Mouse (Mus musculus): ENCODE results near the gene Lgals8.
"Not testable (repeated sequence)": the region's sequence is repeated elsewhere in the genome, so short reads cannot be mapped to it uniquely, and the experiment has no call there.

Lgals8 gene

DNA sequence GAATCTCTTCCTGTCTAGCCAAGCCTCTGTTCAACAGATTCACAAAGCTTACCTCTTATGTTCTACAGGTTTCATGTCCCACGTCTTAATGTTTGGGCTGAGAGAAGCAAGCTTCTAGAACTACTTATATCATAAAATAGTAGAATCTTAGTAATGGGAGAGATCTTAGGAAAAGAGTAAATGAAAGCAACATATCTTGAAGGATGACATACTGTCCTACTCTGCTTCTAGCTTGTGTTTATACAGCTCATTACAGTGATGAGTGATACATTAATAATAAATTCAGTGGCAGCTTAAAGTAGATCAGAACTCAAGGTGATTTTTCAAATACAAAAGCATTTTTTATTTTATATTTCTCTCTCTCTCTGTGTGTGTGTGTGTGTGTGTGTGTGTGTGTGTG lies at the start of gene Lgals8:
TSS of gene Lgals8 (minus strand) at position 101 of the 400 bp plus-strand sequence.
- DNase-seq = no peak

DNA sequence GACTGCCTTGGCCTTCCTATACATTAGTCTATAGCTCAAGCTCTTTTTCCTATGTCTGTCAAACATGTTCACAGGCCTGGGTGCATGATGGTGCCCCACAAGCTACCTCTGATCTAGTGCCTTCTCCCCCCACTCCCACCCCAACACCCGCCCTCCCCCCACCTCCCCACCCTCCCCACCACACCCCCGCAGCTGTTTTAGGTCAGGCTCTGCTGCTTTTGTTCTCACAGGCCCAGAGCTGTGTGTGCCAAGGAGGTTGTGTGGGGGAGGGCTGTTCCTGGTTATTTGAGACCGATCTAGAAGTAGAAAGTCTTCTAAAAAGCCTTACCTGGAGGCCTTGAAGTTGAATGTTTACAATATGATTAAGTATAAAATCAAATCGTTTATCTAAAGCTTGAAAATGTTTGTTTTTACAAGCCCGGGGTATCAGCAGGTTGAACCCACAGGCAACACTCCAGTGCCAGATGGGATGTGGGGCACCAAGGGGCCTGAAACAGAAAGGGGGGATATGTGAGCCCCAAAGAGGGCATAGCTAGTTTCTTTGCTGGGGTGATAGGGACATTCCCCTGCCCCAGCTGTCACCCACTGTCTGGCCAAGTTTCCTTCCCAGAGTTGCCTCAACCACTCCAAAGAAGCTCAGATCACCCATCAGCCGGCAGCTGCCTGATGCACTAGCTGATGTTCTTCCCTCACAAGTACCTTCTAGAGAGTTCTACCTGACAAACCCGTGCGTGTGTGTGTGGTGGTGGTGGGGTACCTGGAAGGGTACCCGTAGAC lies 46.6 kb upstream of the Lgals8 start:
- DNase-seq = no peak

DNA sequence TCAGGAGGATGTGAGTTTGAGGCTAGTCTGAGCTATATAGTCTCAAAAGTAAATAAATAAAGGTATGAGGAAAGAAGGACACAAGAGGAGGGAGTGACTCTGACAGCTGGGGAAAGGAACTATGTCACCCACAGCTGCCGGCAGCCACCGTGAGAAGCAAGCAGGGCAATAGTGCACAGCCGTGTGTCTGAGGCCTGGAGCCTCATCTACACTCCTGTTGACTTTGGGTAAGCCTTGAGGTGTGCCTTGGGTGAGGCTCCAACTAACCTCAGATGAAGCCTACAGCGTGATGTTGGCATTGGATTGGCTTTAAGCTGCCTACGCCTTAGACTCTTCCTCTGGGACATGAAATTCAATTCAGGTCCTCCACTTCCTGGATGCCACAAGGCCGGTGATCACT lies 45.3 kb upstream of the Lgals8 start:
- DNase-seq = no peak

DNA sequence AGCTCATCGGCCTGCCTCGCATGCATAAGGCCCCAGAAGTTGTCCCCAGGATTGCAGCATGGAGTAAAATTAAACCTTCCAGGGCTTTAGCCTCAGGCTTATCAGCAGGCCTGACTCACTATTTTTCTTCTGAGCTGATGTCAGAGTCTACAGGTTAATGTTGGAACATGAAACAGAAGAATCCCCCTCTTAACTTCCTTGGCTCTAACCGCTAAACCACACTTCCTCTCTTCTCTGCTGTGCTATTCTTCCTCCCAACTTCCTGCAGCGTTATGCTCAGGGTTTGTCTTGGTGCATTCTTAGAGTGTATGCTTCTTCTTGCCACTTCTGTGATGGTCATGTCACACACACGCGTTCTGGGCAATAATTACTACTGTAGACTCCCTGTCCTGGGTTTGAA lies 42.7 kb upstream of the Lgals8 start:
- no peak for DNase-seq

DNA sequence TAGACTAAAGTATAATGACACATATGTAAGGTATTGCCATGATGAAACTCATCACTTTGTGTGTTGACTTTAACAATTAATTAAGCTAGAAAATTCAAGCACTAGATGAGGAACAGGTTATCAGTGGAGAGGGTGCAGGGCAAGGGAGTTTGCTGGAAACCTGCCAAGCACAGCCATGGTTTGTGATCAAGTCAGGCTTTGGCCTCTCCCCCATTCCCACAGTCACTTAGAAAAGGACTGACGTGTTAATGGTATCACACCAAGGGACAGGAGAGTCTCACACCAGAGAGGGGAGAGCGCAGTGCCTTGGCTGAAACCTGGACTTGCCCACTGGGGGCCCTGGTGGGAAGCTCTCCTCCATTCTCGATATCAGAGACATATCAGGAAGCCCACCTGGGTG lies 40.6 kb upstream of the Lgals8 start:
- DNase-seq = peak; percentile 9

DNA sequence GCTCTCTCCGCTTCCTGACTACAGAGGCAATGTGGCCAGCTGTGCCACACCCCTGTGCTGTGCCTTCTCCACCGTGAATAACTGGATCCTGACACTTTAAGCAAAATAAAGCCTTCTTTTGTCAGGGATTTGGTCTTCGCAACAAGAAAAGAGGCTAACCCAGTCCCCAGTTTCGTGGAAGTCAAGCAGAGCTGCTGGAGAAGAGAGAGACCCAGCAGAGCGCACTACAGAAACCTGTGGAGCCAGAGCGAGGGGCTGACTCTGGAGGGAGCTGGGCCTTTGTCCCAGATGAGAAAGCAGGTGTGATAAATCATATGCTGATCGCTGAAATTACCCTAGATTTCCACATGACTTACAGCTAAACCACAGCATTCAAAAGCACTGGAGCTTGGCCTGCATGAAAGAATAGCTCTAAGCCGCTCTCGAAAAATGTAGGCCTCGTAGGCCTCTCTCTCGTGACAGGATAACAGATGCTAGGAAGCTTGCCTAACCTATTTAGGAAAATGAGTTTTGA lies 38.6 kb upstream of the Lgals8 start:
- DNase-seq = no peak

DNA sequence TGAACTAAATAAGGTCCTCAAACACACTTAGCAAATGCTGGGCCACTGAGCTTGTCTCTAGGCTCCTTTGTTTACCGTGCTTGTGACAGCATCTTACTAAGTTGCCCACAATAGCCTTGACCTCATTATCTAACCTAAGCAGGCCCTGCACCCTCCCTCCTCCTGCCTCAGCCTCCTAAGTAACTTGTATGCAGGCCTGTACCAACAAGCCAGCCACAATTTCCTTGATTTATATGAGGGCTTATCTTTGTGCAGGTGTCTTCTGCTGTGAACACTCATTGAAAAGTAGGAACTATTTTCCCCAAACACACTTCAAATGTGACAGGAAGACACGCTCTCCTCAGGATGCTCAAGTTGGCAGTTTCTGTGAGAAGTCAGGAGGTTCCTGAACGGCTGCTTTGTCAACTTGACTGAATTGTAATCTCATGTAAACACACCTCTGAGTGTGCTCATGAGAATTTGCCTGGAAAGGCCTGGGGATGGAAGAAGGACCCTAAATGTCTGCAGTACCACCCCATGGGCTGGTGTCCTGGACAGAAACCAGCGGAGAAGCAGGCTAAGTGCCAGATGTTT lies 38.0 kb upstream of the Lgals8 start:
- peak in 1 of 2 experiments; percentile 5 for DNase-seq

DNA sequence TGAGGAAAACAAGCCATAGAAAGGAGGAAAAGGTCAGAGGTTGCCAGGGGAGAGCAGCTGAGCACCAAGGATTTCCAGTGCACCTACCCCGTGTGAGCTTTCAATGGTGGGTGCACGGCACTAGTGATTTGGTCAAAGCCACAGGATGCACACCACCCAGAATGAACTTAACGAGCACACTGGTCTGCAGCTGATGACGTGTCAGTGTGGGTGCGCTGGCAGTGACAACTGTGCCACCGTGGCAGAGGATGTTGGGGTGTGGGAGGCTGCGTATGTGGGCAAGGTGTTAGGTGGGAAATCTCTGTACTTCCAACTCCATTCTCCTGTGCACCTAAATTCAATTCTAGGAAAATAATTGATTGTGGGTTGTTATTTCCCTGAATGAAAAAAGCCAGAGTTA lies 34.4 kb upstream of the Lgals8 start:
- DNase-seq = no peak

DNA sequence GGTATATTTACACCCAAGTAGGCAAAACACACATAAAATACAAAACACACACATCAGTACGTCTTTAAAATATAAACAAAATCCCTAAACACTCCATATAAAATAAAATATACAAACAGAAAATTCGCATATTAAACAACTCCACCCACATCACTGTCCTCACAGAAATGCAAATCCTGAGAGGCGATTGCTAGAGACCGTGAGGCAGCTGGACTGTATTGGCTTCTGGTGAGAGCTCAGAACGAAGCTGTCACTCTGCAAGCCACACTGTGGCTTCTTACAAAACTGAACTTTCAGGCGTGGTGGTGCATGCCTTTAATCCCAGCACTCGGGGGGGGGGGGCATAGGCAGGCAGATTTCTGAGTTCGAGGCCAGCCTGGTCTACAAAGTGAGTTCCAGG lies 33.1 kb upstream of the Lgals8 start:
- no peak for DNase-seq

DNA sequence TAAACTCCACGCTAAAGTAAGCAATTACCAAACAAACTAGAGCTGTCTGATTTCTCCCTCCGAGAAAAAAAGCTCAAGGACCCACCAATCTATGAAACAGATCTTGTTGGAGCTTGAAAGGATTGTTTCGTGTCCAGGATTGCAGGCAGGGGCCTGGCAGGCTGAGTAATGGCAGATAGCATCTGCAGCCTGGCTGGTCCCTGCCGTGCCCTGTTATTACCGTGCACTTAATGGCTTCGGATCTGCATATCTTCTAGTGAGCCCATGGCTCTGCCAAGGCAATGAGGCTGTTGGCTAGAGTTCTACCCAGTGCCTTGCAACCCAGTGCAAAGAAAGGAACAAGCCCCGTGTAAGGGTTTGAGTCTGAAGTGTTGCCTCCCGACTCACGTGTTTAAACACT lies 30.0 kb upstream of the Lgals8 start:
- DNase-seq = peak in 1 of 2 experiments; percentile 5

DNA sequence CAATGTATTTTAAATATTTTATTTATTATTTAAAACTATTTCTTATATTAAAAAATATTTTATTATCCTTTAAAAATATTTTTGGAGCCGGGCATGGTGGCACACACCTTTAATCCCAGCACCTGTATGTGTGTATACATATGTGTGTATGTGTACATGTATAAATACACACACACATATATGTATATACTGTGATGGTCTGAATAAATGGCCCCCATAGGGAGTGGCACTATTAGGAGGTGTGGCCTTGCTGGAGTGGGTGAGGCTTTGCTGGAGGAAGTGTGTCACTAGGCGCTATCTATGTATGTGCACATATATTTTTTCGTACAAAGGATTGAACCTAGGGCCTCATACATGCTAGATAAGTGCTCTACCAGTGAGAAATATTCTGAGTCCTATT lies 27.8 kb upstream of the Lgals8 start:
- no peak for DNase-seq

DNA sequence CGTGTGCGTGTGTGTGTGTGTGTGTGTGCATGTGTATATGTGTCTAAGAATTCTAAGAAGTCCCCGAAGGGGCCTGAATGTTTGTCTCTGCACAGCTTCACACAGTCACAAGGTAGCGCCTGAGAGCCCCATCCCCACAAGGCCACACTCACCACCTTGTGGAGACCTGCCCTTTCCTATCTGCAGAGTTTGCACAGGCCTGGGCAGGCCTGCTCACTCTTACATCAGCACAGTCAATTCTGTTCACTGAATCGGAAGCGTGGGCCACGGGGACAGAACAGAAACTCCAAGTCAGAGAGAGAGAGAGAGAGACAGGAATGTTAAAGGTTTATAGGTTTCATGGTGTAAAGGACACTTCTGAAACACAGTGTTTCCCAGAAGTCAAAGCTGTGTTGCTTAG lies 20.9 kb upstream of the Lgals8 start:
- no peak for DNase-seq

DNA sequence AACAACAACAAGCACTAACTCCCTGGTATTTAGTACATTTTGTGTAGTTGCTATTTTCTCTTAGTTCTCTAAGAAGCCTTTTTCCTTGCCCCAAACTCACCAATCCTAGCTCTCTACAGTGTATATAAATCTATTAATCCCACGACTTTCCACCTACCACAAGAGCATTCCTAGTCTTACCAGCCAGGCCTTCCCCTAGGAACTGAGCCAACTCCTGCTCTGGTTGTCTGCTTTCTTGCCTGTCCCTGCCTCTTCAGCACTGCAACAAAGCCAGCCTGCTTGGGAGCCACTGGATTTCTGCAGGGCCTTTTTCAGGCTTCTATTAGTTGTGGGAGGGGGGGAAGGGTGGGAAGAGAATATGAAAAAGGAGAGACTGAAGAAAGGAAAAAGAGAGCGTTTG lies 20.5 kb upstream of the Lgals8 start:
- no peak for DNase-seq

DNA sequence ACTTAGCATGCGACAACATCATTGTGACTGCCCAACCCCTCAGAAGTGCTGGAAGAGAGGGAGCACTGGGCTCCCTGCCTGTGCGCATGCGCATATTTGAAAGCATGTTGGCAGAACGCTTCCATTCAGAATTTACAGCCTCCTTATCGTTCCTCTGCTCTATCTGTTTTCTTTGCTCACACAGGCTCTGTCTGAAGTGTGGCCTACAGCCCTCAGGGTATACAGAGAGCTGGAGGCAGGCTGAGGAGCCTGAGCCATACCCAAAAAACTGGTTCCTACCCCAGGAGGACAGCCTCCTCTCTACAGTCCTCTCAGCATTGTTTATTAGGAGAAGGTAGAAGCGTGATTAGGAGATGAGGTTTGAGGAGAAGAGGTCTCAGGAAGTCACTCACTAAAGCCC lies 15.1 kb upstream of the Lgals8 start:
- DNase-seq = no peak

DNA sequence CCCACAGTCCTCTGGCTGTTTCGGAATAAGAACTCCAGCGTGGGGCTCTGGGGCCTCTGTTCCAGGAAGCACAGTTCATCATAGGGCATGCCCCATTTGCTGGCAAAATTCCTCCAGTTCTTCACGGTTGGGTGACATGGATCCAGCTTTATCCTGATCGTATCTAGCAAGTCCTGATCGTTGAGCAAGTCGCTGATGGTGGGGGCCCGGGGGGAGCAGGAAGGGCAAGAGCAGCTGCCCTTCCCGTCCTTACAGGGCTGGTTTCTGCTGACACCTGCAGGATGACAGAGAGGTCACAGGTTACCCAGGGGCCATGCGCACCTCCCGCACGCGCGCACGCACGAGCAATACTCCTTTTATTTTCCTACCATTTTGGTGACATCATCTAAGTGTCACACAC lies 13.6 kb upstream of the Lgals8 start:
- no peak for DNase-seq

DNA sequence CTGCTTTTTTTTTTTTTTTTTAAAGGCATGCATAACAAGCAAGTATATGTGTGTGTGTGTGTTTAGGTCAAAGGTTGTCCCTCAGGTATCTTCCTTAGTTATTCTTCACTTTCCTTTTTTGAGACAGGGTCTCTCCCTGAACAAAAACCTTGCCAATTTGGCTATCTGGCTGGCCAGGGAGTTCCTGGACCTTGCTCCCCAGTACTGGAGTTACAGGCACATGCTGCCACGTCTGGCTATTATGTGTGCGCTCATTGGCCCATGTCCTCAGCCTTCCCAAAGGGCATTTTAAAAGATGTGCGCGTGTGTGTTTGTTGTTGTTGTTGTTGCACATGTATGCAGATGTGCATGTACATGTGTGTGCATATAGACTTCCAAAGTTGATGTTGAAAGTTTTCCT lies 12.1 kb upstream of the Lgals8 start:
- DNase-seq = no peak

DNA sequence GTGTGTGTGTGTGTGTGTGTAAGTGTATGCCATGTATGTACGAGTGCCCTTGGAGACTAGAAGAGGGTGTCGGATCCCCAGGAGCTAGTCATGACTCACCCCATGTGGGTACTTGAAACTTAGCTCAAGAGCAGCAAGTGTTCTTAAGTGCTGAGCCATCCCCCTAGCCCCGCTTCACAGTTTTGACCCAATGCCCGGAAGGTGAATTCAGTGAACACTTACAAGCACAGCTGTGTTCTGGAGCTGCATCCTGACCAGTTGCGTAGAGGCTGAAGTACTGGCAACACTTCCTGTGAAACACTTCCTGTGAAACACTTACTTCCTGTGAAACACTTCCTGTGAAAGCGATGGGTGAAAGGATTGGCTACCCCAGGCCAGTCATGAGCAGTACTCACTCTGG lies 10.5 kb upstream of the Lgals8 start:
- no peak for DNase-seq

DNA sequence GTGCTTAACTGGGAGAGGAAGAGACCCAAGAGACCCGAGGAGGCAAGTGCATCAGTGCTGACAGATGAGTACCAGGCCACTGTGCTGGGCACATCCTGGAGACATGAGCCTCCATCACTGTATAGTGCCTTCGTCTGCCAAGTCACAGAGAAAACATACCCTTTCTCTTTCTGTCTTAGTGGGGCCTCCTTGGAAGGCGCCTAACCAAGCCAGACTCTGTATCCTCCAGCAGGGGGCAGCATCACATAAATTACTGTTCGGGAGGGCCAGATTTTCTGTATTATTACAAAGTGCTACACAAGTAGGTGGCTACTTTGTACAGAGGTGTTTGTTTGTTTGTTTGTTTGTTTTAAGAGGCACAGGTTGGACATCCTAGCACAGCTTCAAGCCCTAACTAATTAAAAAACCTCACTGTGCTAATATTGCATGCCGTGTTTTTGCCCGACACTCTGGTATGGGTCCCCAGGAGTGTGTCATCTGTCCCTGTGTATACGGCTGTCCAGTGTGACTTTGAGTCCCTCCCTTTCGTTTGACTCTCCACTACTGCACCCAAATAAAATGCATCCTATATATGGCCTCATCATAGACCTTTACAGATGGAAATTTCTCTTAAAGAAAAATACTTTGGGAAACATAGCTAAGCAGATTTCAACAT lies 9.1 kb upstream of the Lgals8 start:
- DNase-seq = peak; percentile 87 to 90

DNA sequence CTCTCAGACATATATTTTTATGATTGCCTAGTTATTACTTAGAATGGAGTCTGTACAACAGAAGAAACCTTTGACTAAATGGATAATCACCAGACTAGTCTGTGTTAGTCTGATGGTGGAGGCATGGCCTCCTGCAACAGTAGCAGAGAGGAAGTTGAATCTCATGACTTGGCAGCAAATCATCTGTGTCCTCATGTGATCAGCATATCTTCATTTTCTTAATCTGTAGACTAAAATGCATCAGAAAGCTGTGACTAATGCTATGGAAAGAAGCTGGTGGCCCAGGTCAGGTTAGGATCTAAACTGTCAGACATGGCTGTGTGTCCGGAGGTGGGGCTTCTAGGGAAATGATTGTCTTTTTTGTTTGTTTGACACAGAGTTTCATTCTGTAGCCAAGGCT lies 3.7 kb upstream of the Lgals8 start:
- no peak for DNase-seq

DNA sequence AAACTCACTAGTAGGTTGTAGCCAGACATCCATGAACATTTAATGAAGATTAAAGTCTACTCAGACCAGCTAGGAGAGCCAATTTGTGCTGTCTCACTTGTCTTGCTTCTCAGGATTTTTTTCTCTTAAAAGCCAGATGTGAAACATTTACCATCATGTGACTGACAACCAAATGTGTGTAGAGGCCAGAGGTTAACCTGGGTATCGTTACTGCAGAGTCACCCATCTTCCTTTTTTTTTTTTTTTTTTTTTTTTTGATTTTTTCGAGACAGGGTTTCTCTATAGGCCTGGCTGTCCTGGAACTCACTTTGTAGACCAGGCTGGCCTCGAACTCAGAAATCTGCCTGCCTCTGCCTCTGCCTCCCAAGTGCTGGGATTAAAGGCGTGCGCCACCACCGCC lies 585 bp downstream of the Lgals8 start:
- not testable (repeated sequence) for DNase-seq

DNA sequence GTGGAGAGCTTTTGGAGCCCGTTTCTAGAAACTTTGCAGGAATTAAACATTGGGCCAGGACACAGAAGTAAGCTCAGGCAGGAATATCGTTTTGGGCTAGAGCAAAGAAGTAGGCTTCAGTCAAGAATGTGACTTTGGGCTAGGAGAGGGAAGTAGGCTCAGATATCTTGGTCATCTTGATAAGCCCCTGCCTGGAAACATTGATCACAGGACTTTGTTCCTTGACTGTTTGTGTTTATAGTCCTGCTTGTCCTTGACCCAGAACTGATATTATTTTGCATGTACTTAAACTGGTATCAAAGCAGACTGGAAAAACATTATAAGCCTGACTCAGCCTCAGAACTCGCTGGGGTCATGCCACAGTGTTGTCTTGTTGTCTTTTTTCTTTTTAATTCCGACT lies 2.1 kb downstream of the Lgals8 start:
- DNase-seq = no peak

DNA sequence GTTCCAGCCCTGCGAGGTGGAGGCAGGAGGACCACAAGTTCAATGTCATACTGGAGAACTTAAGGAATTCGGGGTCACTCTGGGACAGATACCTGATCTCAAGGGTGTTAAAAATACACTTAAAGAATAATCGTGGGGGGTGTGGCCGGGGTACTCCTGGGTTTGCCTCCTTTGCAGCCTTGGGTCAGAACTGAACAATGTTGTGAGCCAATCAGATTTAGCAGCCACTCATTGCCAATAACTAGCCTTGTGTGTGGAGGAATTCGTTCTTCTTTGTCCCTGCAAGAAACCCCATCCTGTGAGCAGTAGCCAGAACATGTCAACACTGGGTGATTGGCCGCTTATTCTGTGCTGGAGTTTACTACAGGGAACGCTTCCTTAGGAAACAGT lies 3.0 kb downstream of the Lgals8 start:
- no peak for DNase-seq

DNA sequence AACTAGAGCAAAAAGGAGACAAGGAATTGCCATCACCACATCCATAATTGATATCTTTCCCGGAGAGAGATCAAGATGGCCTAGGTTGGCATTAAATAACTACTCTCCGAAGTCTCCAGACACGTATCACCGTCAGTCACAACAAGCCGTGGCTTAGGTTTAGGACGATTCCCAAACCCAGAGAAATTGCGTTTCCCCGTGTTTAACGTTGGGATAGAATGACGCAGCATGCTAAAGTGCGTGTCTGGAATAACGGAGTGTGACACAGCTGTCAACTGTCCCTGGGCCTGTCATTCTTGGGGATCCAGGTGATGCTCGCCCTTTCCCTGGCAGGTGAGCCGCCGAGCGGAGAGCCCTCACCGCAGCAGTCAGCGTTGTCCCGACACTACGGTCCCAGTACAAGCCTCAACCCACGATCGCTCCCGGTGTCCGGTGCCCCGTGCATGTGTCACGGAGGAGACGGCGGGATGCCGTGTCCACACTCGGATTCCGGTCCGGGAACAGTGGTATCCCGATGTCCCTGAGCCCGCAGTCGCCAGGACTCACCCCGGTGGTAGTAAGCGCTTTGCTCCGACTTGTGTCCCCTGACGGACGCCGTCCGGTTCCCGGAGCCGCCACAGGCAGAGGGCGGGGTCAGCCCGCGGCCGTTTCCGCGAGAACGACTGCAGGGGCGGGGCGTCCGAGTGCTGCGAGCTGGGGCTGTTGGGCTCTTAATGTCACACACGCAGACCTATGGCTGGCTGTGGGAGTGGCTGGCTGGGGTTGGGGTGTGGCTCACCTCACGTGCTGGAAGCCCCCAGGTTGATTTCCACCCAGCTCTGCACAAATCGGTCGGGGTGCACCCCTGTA lies 3.6 kb downstream of the Lgals8 start:
- DNase-seq = peak; percentile 93 to 95
